Mouse (Mus musculus): ENCODE data around the gene Sema4g. TPM values are rescaled to one million over a fixed set of nuclear protein-coding genes. Genes with fewer than 3 reads are reported as not detected.

Gene Sema4g
- total RNA-seq, 1 experiment: 3.8 TPM

- H3K9me3 ChIP-seq (ENCODE audit: control insufficient read depth, insufficient read depth, low read depth, low read length): no peaks in the 10 kb centered on the region
- TF ChIP-seq ZNF384 (IDR thresholded peaks at IDR 0.05; ENCODE audit: low read depth, low read length) (no peak), CHD2 (IDR thresholded peaks at IDR 0.05; ENCODE audit: low read depth, low read length) (no peak), HCFC1 (IDR thresholded peaks at IDR 0.05; ENCODE audit: borderline replicate concordance, insufficient read depth, low read length) (no peak), ZC3H11A (IDR thresholded peaks at IDR 0.05; ENCODE audit: borderline replicate concordance, low read depth, low read length) (no peak), MAFK (IDR thresholded peaks at IDR 0.05; ENCODE audit: insufficient read depth, low read depth, low read length) (no peak)
These were observed 4.5 kb upstream of the Sema4g start for GRCm38 (mm10) chr19:44984420-44984819.

GRCm38 (mm10) chr19:44985159-44985988 lies 3.5 kb upstream of the Sema4g start:
- TF ChIP-seq ZNF384 (IDR thresholded peaks at IDR 0.05; ENCODE audit: low read depth, low read length): no peak
- TF ChIP-seq CHD2 (IDR thresholded peaks at IDR 0.05; ENCODE audit: low read depth, low read length): no peak
- TF ChIP-seq MAFK (IDR thresholded peaks at IDR 0.05; ENCODE audit: insufficient read depth, low read depth, low read length): no peak
- no peak for TF ChIP-seq HCFC1 (IDR thresholded peaks at IDR 0.05; ENCODE audit: borderline replicate concordance, insufficient read depth, low read length)
- TF ChIP-seq ZC3H11A (IDR thresholded peaks at IDR 0.05; ENCODE audit: borderline replicate concordance, low read depth, low read length): no peak
- DNase-seq (ENCODE audit: low read depth, low spot score): no peak
- H3K9ac ChIP-seq (ENCODE audit: insufficient read depth, low read depth, low read length, poor library complexity, severe bottlenecking): no peak overlapping the region
- H3K4me3 ChIP-seq (ENCODE audit: insufficient read depth in 1 of 2, low read depth in 1 of 2, low read length in 2 of 2, poor library complexity in 1 of 2, severe bottlenecking in 1 of 2): no peak overlapping the region
- no peak overlapping the region for H3K27ac ChIP-seq (ENCODE audit: insufficient read depth, low read depth, low read length, poor library complexity, severe bottlenecking)
- in situ Hi-C loops (cut with MboI; ENCODE audit: low sequenced_read_pairs in 2 of 2, unreplicated experiment in 2 of 2): no loop called here
- peaks cover 6% of the 10 kb centered on the region; the same call in 1 of the 2 replicates for H3K36me3 ChIP-seq (ENCODE audit: control insufficient read depth, insufficient read depth, low read length, poor library complexity, severe bottlenecking)
- no peaks in the 10 kb centered on the region for H3K9me3 ChIP-seq (ENCODE audit: control insufficient read depth, insufficient read depth, low read depth, low read length)
- peaks cover 1 to 8% of the 10 kb centered on the region in 2 experiments; a peak in 3 of 4 replicates for H3K4me1 ChIP-seq (ENCODE audit: control insufficient read depth in 2 of 2, insufficient read depth in 2 of 2, low read length in 2 of 2, poor library complexity in 1 of 2)

More at GRCm38 (mm10) chr19:44984420-44984819, 4.5 kb upstream of the Sema4g start:
- Histone ChIP-seq H3K36me3 (ENCODE audit: control insufficient read depth, insufficient read depth, low read length, poor library complexity, severe bottlenecking) (peaks cover 9% of the 10 kb centered on the region), H3K4me1 (ENCODE audit: control insufficient read depth in 2 of 2, insufficient read depth in 2 of 2, low read length in 2 of 2, poor library complexity in 1 of 2) (peaks cover 0 to 3% of the 10 kb centered on the region in 2 experiments; a peak in 1 of 4 replicates), H3K9ac (ENCODE audit: insufficient read depth, low read depth, low read length, poor library complexity, severe bottlenecking) (no peak overlapping the region), H3K27ac (ENCODE audit: insufficient read depth, low read depth, low read length, poor library complexity, severe bottlenecking) (no peak overlapping the region), H3K4me3 (ENCODE audit: insufficient read depth in 1 of 2, low read depth in 1 of 2, low read length in 2 of 2, poor library complexity in 1 of 2, severe bottlenecking in 1 of 2) (no peak overlapping the region)
- DNase-seq (ENCODE audit: low read depth, low spot score): no peak
- in situ Hi-C loops (cut with MboI; ENCODE audit: low sequenced_read_pairs in 2 of 2, unreplicated experiment in 2 of 2): no loop called here

GRCm38 (mm10) chr19:44987004-44987403 lies 1.9 kb upstream of the Sema4g start:
- Histone ChIP-seq H3K9ac (ENCODE audit: insufficient read depth, low read depth, low read length, poor library complexity, severe bottlenecking) (no peak overlapping the region), H3K4me3 (ENCODE audit: insufficient read depth in 1 of 2, low read depth in 1 of 2, low read length in 2 of 2, poor library complexity in 1 of 2, severe bottlenecking in 1 of 2) (no peak overlapping the region), H3K9me3 (ENCODE audit: control insufficient read depth, insufficient read depth, low read depth, low read length) (no peaks in the 10 kb centered on the region), H3K27ac (ENCODE audit: insufficient read depth, low read depth, low read length, poor library complexity, severe bottlenecking) (no peak overlapping the region), H3K4me1 (ENCODE audit: control insufficient read depth in 2 of 2, insufficient read depth in 2 of 2, low read length in 2 of 2, poor library complexity in 1 of 2) (peaks cover 6 to 22% of the 10 kb centered on the region in 2 experiments), H3K36me3 (ENCODE audit: control insufficient read depth, insufficient read depth, low read length, poor library complexity, severe bottlenecking) (no peaks in the 10 kb centered on the region)
- in situ Hi-C loops (cut with MboI; ENCODE audit: low sequenced_read_pairs in 2 of 2, unreplicated experiment in 2 of 2): no loop called here
- DNase-seq (ENCODE audit: low read depth, low spot score): no peak
- TF ChIP-seq ZC3H11A (IDR thresholded peaks at IDR 0.05; ENCODE audit: borderline replicate concordance, low read depth, low read length) (no peak), HCFC1 (IDR thresholded peaks at IDR 0.05; ENCODE audit: borderline replicate concordance, insufficient read depth, low read length) (no peak), CHD2 (IDR thresholded peaks at IDR 0.05; ENCODE audit: low read depth, low read length) (no peak), MAFK (IDR thresholded peaks at IDR 0.05; ENCODE audit: insufficient read depth, low read depth, low read length) (no peak), ZNF384 (IDR thresholded peaks at IDR 0.05; ENCODE audit: low read depth, low read length) (no peak)

GRCm38 (mm10) chr19:44987851-44988250 lies 1.1 kb upstream of the Sema4g start:
- no peaks in the 10 kb centered on the region for H3K9me3 ChIP-seq (ENCODE audit: control insufficient read depth, insufficient read depth, low read depth, low read length)
- H3K4me1 ChIP-seq (ENCODE audit: control insufficient read depth in 2 of 2, insufficient read depth in 2 of 2, low read length in 2 of 2, poor library complexity in 1 of 2): peaks cover 6 to 30% of the 10 kb centered on the region in 2 experiments

More at GRCm38 (mm10) chr19:44987851-44988250, 1.1 kb upstream of the Sema4g start:
- no peaks in the 10 kb centered on the region for H3K36me3 ChIP-seq (ENCODE audit: control insufficient read depth, insufficient read depth, low read length, poor library complexity, severe bottlenecking)
- no peak for DNase-seq (ENCODE audit: low read depth, low spot score)
- in situ Hi-C loops (cut with MboI; ENCODE audit: low sequenced_read_pairs in 2 of 2, unreplicated experiment in 2 of 2): no loop called here
- H3K27ac ChIP-seq (ENCODE audit: insufficient read depth, low read depth, low read length, poor library complexity, severe bottlenecking): no peak overlapping the region
- H3K4me3 ChIP-seq (ENCODE audit: insufficient read depth in 1 of 2, low read depth in 1 of 2, low read length in 2 of 2, poor library complexity in 1 of 2, severe bottlenecking in 1 of 2): no peak overlapping the region
- no peak overlapping the region for H3K9ac ChIP-seq (ENCODE audit: insufficient read depth, low read depth, low read length, poor library complexity, severe bottlenecking)
- TF ChIP-seq ZC3H11A (IDR thresholded peaks at IDR 0.05; ENCODE audit: borderline replicate concordance, low read depth, low read length) (no peak), HCFC1 (IDR thresholded peaks at IDR 0.05; ENCODE audit: borderline replicate concordance, insufficient read depth, low read length) (no peak), MAFK (IDR thresholded peaks at IDR 0.05; ENCODE audit: insufficient read depth, low read depth, low read length) (no peak)

Measured in ES-E14 (cell line).